Mouse (Mus musculus) thymus, postnatal 4 days (tissue): ENCODE results near the gene Tpr.

ENCODE experiments used
- DNase-seq: peaks from one replicate; pipeline ENCODE4 v3.0.0; 2021

Tpr gene

DNA sequence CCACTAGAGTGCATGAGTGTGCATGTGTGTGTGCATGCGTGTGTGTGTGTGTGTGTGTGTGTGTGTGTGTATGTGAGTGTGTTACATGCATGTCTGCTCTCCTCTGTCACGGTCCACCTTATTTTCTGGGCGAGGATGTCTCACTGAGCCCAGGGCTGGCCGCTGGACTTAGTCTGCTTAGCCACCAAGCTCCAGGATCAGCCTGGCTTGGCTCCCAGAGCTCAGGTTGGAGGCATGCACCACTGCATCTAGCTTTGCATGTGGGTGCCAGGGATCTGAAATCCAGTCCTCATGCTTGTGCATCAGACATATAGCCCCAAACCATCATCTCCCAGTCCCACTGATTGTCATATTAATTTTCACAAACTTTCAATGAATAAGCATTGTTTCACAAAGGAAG is 71.1 kb downstream of the Tpr start:
- no peak for DNase-seq

DNA sequence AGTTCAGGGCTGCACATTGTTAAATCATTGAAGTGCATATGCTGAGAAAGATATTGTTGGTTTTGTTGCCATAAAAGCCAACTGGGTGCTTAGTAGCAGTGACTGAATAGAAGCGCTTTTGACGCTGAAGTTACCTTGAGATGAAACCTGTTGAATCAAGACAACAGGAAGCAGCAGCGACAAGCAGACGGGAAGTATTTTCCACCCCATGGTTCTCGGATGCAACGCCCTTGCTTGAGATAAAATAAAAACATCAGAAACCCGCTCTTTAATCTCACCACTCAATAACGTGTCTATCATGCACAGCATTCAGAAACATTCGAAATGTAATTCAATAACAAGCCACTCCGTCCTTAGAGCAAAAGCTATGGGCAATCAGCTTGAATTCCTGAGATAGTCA is 72.7 kb downstream of the Tpr start:
- DNase-seq: no peak

DNA sequence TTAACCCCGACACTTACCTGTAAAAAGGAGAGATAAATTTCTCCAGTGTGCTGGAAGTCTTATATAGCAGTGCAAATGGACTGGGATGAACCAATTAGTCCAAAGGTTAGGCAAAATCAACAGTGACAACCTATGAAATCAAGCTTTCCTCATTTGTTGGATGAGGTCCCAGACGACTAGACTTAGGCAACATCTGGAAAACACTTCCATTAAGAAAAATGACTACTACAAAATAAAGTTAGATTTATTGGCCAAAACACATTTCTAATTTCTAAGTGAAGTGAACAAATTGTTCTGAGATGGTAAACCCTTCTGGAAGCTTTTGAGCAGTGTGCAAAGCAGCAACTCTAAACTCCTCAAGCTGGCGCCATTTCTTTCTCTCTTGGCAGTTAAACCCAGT is 73.5 kb downstream of the Tpr start, which contains the start of gene Prg4:
Gene Prg4, minus strand, starts transcription at position 34 of the 400 bp plus-strand sequence.
- no peak for DNase-seq

DNA sequence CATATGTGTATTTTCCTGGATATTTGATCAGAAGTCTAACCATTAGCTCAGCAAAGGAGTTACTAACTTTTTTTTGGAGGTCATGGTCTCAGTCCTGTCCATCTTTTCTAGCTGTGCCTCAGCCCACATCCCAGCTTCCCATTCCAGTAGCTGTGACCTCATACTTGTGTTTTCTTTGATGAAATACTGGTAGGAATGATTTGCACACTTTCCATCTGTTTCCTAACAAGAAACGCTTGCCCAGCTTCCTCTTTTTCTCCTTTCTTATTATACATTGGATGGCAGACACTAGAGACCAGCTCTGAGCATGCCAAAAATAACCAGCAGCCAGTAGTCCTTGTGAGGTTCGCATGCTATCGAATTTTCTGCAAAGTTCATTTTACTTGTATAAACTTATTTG is 77.4 kb downstream of the Tpr start:
- no peak for DNase-seq

DNA sequence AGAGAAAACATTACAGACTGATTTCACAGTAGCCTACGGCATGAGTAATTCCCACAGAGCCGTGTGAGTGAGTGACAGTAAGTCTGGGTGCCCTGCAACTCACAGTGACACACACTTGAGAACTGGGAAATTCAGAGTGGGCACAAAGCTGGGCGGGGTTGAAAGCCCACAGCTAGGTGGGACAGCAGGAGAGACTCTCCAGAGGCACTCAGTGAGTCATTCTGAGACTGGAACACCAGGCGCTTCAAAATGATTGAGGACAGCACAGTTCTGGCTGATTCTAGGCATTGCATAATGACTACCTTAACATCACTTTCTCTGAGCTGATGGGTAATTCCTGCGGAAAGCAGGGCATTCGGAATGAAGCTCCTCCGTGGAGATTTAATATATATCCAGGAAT is 79.9 kb downstream of the Tpr start:
- no peak for DNase-seq

DNA sequence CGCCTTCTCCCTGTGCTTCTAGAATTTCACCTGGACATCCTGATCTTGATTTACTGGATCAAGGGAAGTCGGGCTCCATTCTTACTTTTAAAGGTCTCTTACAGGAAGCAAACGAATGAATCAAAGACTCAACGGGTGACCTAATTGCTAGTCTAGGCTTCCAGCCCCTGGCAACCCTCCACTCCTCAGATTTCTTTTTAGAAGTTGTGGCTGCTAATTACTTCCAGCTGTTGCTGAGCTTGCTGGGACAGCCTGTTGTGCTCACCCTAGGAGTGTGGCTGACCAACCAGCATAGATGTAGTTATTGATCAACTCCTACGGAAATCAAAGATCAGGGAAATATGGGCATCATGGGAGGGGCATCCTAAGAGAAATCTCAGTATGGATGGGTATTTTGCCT is 88.0 kb downstream of the Tpr start:
- DNase-seq: no peak

GRCm38 (mm10) chr1:150489148-150489547 is 96.5 kb downstream of the Tpr start:
- no peak for DNase-seq

GRCm38 (mm10) chr1:150496626-150497302 is 104.1 kb downstream of the Tpr start:
- no peak for DNase-seq

GRCm38 (mm10) chr1:150497690-150498089 is 105.1 kb downstream of the Tpr start:
- no peak for DNase-seq

- no peak for DNase-seq
Observed at GRCm38 (mm10) chr1:150498177-150498576, 105.5 kb downstream of the Tpr start.
